Mouse (Mus musculus) kidney, embryonic 16.5 days (tissue): ENCODE results near the gene Fam78a. TPM values are rescaled to one million over a fixed set of nuclear protein-coding genes. Genes with fewer than 3 reads are reported as not detected.
"Not testable (repeated sequence)": the region's sequence is repeated elsewhere in the genome, so short reads cannot be mapped to it uniquely, and the experiment has no call there.

Experiments
- ATAC-seq: fragments of 200-750 bp; cut with Nextera tagmentation; 2 replicates; pipeline ENCODE4 v1.8.0; 2017; ENCODE audit warnings: moderate TSS enrichment; ENCODE audit not compliant: low FRiP score, low TSS enrichment
- H3K27ac ChIP-seq: fragments of 300-500 bp; sonication (generic); 2 replicates; pipeline ENCODE4 v1.5.1; 2014; ENCODE audit warnings: low read length
- H3K27me3 ChIP-seq: fragments of 300-500 bp; sonication (generic); 2 replicates; pipeline ENCODE4 v1.6.1; 2014; ENCODE audit warnings: low read length, control low read depth, mixed read lengths; ENCODE audit not compliant: insufficient read depth
- H3K36me3 ChIP-seq: fragments of 300-500 bp; sonication (generic); 2 replicates; pipeline ENCODE4 v1.6.1; 2014; ENCODE audit warnings: low read length, control low read depth, mixed read lengths; ENCODE audit not compliant: insufficient read depth
- H3K4me1 ChIP-seq: fragments of 300-500 bp; sonication (generic); 2 replicates; pipeline ENCODE4 v1.6.1; 2014; ENCODE audit warnings: low read length, control low read depth, mixed read lengths; ENCODE audit not compliant: insufficient read depth
- H3K4me2 ChIP-seq: fragments of 300-500 bp; sonication (generic); replicated peaks from 2 replicates; pipeline ENCODE4 v1.6.1; 2014; ENCODE audit warnings: low read depth, low read length
- H3K4me3 ChIP-seq: fragments of 300-500 bp; sonication (generic); 2 replicates; pipeline ENCODE4 v1.5.1; 2014; ENCODE audit warnings: mild to moderate bottlenecking, low read length
- H3K9ac ChIP-seq: fragments of 300-500 bp; sonication (generic); replicated peaks from 2 replicates; pipeline ENCODE4 v1.6.1; 2014; ENCODE audit warnings: low read length
- H3K9me3 ChIP-seq: fragments of 300-500 bp; sonication (generic); 2 replicates; pipeline ENCODE4 v1.6.1; 2016; ENCODE audit warnings: low read length, control low read depth
- WGBS: fragments of 180-500 bp; shearing (Covaris S2); extraction: QIAGEN DNeasy Blood & Tissue Kit; methylation state at CpG from one replicate; pipeline ENCODE4 v1.1.7; 2014; 5-methylcytosine and 5-hydroxymethylcytosine counted together
- polyA plus RNA-seq: library from polyadenylated mRNA; unstranded; fragments of >200 nt; fragmentation: Nextera tagmentation; extraction: Ambion mirVana; gene quantifications from 2 replicates; pipeline ENCODE4 v1.2.1, GENCODE M21; 2015

Fam78a gene
- polyA plus RNA-seq, 1 experiment from 2014 or later, result 1.8 TPM

DNA sequence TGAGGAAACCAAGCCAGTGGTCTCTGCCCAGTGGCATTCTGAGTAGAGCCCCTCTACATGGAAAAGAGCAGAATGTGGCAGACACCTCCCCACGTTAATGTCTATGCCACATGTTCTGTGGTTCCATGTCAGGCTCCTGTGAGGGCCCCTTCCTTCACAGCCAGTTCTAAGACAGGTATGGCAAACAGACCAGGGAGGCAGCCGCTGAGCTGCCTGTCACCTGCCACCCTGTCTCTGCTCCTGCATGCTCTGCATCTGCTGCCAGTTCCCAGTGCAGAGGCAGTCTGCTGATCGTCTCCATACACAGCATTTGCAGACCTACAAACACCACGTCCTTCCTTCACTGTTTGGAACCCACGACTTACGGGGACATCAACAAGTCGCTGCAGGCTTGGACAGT, 32.2 kb downstream of the Fam78a start:
- ATAC-seq, result no peak
- no peaks in the 10 kb centered on the region for H3K9me3 ChIP-seq
- H3K4me1 ChIP-seq, result no peaks in the 10 kb centered on the region
- peaks cover 42% of the 10 kb centered on the region for H3K36me3 ChIP-seq
- H3K4me2 ChIP-seq, result no peak overlapping the region
- H3K27ac ChIP-seq, result no peak overlapping the region
- WGBS, result 90% methylated on average over 7 of the region's 7 CpGs
- H3K27me3 ChIP-seq, result no peaks in the 10 kb centered on the region
- no peak overlapping the region for H3K9ac ChIP-seq
- no peak overlapping the region for H3K4me3 ChIP-seq

DNA sequence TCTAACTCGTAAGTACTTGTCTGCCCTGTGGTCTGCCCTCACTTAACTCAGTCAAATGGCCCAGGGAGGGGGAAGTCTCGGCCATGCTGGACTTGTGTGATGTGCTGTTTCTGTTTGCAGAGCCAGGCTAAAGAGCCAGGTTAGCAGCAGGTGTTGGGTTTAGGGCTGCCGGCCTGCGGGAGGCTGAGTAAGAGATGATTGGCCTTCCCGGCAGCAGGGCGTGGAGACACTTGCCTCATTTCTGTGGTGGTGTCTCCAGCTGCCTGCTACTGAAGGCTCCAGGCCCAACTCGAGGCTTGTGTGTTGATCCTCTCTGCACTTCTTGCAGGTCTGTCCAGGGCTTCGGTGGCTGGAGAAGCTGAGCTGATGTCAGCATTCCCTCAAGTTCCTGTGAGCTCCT, 32.9 kb downstream of the Fam78a start:
- Histone ChIP-seq H3K4me1 (no peaks in the 10 kb centered on the region), H3K9me3 (no peaks in the 10 kb centered on the region), H3K4me3 (no peak overlapping the region), H3K27me3 (no peaks in the 10 kb centered on the region), H3K4me2 (no peak overlapping the region), H3K9ac (no peak overlapping the region), H3K27ac (no peak overlapping the region), H3K36me3 (peaks cover 44% of the 10 kb centered on the region)
- ATAC-seq, result no peak
- WGBS, result 81% methylated on average over 8 of the region's 8 CpGs

DNA sequence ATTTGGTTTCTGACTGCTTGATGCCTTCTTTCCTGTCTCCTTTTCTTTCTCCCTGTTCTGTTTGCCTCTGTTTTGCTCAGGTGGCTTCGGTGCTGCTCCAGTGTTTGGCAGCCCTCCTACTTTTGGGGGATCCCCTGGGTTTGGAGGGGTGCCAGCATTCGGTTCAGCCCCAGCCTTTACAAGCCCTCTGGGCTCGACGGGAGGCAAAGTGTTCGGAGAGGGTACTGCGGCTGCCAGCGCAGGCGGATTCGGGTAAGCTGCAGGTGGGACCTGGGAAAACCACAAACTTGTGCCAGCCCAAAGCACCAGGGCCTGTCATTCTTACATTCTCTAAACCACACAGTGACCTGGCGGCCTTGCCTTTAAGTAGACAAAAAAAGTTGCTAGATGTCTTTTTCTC, 37.3 kb downstream of the Fam78a start:
- H3K27ac ChIP-seq, result no peak overlapping the region
- WGBS, result 94% methylated on average over 10 of the region's 10 CpGs
- H3K9ac ChIP-seq, result no peak overlapping the region
- H3K9me3 ChIP-seq, result no peaks in the 10 kb centered on the region
- peaks cover 54% of the 10 kb centered on the region for H3K36me3 ChIP-seq
- H3K4me2 ChIP-seq, result no peak overlapping the region
- H3K4me1 ChIP-seq, result peaks cover 3% of the 10 kb centered on the region; the same call in 1 of the 2 replicates
- ATAC-seq, result no peak
- no peak overlapping the region for H3K4me3 ChIP-seq
- no peaks in the 10 kb centered on the region for H3K27me3 ChIP-seq

DNA sequence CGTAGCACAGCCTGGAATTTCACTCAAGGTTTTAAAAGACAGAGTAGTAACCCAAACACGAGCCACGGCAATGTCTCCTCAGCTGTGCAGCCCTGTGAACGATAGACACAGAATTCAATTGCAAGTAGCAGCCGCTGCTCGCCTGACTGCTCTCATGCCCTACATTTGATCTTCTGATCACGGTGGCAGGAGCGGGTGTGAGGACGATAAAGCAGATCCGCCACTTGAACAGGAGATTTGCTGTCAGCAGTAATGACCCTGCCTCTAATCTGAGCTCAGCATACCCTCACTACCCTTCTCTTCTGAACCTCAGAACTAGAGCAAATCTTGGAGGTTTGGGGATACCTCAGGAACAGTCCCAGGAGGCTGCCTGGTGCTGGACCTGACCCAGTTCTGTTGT, 38.6 kb downstream of the Fam78a start:
- Histone ChIP-seq H3K9me3 (no peaks in the 10 kb centered on the region), H3K36me3 (peaks cover 54% of the 10 kb centered on the region), H3K4me2 (no peak overlapping the region), H3K27me3 (no peaks in the 10 kb centered on the region), H3K27ac (no peak overlapping the region), H3K4me1 (peaks cover 3% of the 10 kb centered on the region; the same call in 1 of the 2 replicates), H3K9ac (no peak overlapping the region), H3K4me3 (no peak overlapping the region)
- no peak for ATAC-seq
- WGBS, result 56% methylated on average over 10 of the region's 10 CpGs

DNA sequence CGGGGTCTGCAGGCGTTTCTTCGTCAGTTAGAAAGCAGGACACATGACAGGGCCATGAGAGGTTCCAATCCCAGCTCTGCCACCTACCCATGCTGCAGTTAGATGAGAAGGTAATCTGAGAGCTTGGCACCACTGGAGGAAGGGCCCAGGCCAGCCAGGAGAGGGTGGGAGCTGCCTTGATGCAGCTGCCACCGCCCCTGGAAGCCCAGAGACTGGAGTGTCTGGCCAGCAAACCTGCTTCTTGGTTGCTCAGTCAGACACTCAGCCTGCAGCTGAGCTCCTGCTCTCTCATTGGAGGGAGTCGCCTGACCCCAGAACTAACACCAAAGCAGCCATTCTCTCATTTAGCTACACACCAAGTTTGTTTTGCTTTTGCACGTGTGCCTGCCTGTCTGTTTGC, 39.3 kb downstream of the Fam78a start:
- no peak overlapping the region for H3K27ac ChIP-seq
- no peak overlapping the region for H3K4me2 ChIP-seq
- H3K27me3 ChIP-seq, result no peaks in the 10 kb centered on the region
- H3K4me3 ChIP-seq, result no peak overlapping the region
- 41% methylated on average over 6 of the region's 6 CpGs for WGBS
- H3K9me3 ChIP-seq, result no peaks in the 10 kb centered on the region
- H3K36me3 ChIP-seq, result peaks cover 48% of the 10 kb centered on the region
- no peak overlapping the region for H3K9ac ChIP-seq
- peak; percentile 65 for ATAC-seq
- H3K4me1 ChIP-seq, result peaks cover 3% of the 10 kb centered on the region; the same call in 1 of the 2 replicates

DNA sequence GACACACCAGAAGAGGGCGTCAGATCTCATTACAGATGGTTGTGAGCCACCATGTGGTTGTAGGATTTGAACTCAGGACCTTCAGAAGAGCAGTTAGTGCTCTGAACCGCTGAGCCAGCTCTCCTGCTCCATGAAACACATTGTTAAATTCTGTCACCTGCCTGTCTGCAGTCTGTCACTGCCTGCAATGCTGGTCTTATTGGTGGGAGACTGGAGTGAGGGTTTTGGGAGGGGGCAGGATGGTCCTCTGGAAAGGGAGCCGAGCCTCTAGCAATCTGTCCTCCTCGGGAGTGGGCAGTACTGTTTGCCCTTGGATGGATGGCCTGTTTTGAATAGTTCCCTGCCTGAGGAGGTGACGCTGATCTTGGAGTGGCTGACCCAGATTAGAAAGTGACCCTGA, 40.8 kb downstream of the Fam78a start:
- H3K4me2 ChIP-seq, result no peak overlapping the region
- no peaks in the 10 kb centered on the region for H3K27me3 ChIP-seq
- H3K27ac ChIP-seq, result no peak overlapping the region
- no peak overlapping the region for H3K4me3 ChIP-seq
- WGBS, result 73% methylated on average over 5 of the region's 5 CpGs
- H3K9ac ChIP-seq, result no peak overlapping the region
- H3K9me3 ChIP-seq, result no peaks in the 10 kb centered on the region
- ATAC-seq, result no peak
- peaks cover 57% of the 10 kb centered on the region for H3K36me3 ChIP-seq
- peaks cover 3% of the 10 kb centered on the region; the same call in 1 of the 2 replicates for H3K4me1 ChIP-seq

DNA sequence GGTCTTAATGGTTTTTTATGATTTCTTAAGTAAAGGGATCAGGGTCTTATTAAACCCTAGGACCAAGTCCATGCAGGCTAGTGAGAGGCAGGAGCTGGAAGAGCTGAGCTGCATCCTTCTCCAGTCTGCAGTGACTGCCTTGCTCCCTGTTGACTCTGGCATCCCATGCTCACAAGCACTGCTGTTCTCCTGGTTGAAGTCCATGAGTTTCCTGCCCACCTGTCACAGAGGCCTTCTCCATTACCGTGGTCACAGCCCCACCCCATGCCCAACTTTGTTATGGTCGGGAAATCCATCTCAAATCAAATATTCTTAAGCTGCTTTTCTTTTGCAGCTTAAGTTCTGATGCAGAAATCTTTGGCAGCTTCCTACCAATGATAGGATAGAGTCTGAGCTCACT, 43.6 kb downstream of the Fam78a start:
- H3K27ac ChIP-seq, result no peak overlapping the region
- no peak overlapping the region for H3K4me2 ChIP-seq
- no peaks in the 10 kb centered on the region for H3K9me3 ChIP-seq
- no peak overlapping the region for H3K9ac ChIP-seq
- H3K4me3 ChIP-seq, result no peak overlapping the region
- peaks cover 48% of the 10 kb centered on the region for H3K36me3 ChIP-seq
- H3K4me1 ChIP-seq, result no peaks in the 10 kb centered on the region
- no peaks in the 10 kb centered on the region for H3K27me3 ChIP-seq
- no peak for ATAC-seq
- WGBS, result 91% methylated on average over 2 of the region's 2 CpGs

DNA sequence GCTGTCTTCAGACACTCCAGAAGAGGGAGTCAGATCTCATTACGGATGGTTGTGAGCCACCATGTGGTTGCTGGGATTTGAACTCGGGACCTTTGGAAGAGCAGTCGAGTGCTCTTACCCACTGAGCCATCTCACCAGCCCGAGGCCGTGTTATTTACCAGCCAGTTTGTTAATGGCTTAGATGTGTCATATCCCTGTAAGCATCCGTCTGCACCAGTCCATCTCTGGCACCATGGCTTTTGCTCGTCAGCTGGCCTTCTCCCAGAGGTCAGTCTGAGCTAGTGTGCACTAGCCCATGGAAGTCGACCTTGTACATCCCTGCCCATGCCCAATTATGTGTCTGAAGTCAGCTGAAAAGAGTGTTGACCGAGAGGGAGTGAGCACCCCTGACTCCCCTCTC, 44.0 kb downstream of the Fam78a start:
- not testable (repeated sequence) for H3K27ac ChIP-seq, H3K4me1 ChIP-seq, H3K9me3 ChIP-seq, H3K9ac ChIP-seq, H3K27me3 ChIP-seq, ATAC-seq, H3K4me2 ChIP-seq, H3K4me3 ChIP-seq
- 88% methylated on average over 9 of the region's 9 CpGs for WGBS
- peaks cover 48% of the 10 kb centered on the region for H3K36me3 ChIP-seq

DNA sequence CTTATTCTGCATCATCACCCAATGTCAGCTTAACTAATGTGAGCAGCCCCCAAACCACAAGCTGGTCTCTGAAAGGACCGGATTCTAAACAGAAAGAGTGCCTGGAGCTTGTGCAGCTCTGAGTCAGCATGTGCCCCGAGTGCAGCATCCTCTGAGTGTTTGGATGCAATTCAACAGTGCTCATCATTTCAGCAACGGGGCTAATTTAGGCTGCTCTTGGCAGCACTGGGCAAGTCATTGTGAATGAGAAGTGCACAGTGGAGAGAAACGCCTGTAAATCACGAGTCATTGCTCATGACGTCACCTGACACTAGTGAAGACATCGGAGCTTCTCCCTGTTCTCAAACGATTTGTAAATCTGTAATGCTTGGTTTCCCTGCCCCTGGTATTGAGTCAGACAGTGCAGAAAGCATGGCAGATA, 46.0 kb downstream of the Fam78a start:
- Histone ChIP-seq H3K27ac (no peak overlapping the region), H3K9ac (no peak overlapping the region), H3K9me3 (no peaks in the 10 kb centered on the region), H3K4me1 (no peaks in the 10 kb centered on the region), H3K27me3 (no peaks in the 10 kb centered on the region), H3K36me3 (peaks cover 65% of the 10 kb centered on the region), H3K4me2 (no peak overlapping the region), H3K4me3 (no peak overlapping the region)
- ATAC-seq, result no peak
- WGBS, result 63% methylated on average over 8 of the region's 8 CpGs

DNA sequence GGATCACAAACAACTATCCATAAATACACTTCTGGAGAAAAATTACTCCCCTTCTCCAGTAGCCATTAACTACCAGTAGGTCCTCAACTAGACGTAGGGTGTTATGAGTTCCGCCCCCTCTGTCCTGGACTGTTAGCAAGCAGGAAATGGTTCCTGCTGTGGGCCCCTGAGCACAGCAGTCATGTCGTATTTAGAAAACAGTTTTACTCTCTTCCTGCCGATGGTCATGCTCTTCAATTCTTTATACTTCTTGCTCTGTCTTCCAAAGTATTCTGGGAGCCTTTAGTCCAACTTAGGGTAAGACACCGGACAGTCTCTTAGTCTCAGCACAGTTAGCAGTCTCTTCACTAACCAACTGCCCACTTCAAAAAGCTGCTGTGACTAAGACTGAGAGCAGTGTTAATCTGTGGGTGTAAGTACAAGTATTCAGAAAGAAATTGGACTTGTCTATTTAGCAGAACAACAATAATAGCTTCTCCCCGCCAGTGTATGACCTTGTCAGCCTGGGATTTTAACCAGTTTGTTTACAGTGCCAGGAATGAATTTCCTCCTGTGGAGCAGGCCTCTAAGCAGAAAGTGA, 47.3 kb downstream of the Fam78a start:
- Histone ChIP-seq H3K9me3 (no peaks in the 10 kb centered on the region), H3K27me3 (no peaks in the 10 kb centered on the region), H3K4me1 (no peaks in the 10 kb centered on the region), H3K4me3 (no peak overlapping the region), H3K9ac (no peak overlapping the region), H3K27ac (no peak overlapping the region), H3K4me2 (no peak overlapping the region), H3K36me3 (peaks cover 64% of the 10 kb centered on the region)
- 59% methylated on average over 6 of the region's 6 CpGs for WGBS
- no peak for ATAC-seq
